Mouse (Mus musculus) olfactory bulb, adult 2 months (tissue): Measurements from ENCODE around the gene Spdef.

Source experiments
- CTCF ChIP-seq: fragments of 200-500 bp; IDR thresholded peaks from 2 replicates; pipeline ENCODE4 v1.5.1; 2012; ENCODE audit warnings: low read depth, mild to moderate bottlenecking, low read length, moderate library complexity; ENCODE audit not compliant: insufficient read depth
- POLR2A ChIP-seq: fragments of 200-500 bp; IDR thresholded peaks from 2 replicates; pipeline ENCODE4 v1.6.1; 2012; ENCODE audit warnings: mild to moderate bottlenecking, low read depth, low read length, moderate library complexity; ENCODE audit not compliant: insufficient read depth

- TF ChIP-seq POLR2A: no peak
- no peak for TF ChIP-seq CTCF
These were observed 38.4 kb upstream of the Spdef start for GRCm38 (mm10) chr17:27767120-27767519.
